Mouse (Mus musculus): Measurements from ENCODE around the gene Nhlrc1. TPM values are rescaled to one million over a fixed set of nuclear protein-coding genes. Genes with fewer than 3 reads are reported as not detected.

Gene Nhlrc1
- polyA plus RNA-seq, 1 experiment: 0.76 TPM

DNA sequence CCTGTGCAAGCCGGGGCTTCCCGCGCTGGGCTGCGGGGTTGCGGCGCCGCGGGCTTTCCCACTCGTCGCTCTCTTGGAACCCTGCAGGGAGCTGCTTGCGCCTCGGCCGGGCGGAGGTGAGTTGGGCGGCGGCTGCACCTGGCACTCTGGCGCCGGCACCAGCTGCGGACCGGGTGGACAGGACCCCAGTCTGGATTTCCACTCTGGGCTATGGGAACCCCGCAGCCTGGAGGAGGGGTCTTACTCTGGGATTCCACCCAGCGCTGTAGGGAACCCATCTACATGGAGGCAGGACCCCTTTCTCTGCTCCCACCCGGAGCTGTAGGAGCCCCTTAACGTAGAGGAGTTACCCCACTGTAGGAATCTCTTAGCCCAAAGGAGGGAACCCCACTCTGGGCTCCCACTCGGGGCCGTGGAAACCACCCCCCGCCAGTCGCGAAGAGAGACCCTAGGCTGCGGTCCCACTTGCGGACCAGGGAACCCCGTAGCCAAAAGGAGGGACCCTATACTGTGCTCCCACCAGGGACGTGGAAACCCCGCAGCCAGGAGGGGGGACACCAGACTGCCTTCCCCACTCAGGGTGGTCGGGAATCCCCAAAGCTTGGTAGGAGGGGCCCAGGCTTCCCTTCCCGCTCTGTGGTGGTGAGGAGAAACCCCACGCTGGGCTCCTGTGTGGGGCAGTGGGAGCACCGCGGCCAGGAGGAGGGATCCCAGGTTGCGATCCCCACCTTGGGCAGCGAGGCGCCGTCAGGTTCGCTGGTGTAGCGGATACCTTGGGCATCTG is 29.4 kb upstream of the Nhlrc1 start:
- no peak for TF ChIP-seq CTCF (IDR thresholded peaks at IDR 0.05; ENCODE audit: borderline replicate concordance, insufficient read depth, low read length)
- TF ChIP-seq POLR2A (IDR thresholded peaks at IDR 0.05; ENCODE audit: low read depth, low read length): no peak
- Histone ChIP-seq H3K4me3 (ENCODE audit: insufficient read depth, low read length) (peak overlapping the region; percentile 81), H3K27ac (ENCODE audit: insufficient read depth, low read length) (no peak overlapping the region), H3K4me1 (ENCODE audit: control insufficient read depth, insufficient read depth, low read length) (no peaks in the 10 kb centered on the region)

- H3K27ac ChIP-seq (ENCODE audit: insufficient read depth, low read length): no peak within 1 kb of the TSS
- TF ChIP-seq CTCF (IDR thresholded peaks at IDR 0.05; ENCODE audit: borderline replicate concordance, insufficient read depth, low read length): no peak
- peak; percentile 94 for TF ChIP-seq POLR2A (IDR thresholded peaks at IDR 0.05; ENCODE audit: low read depth, low read length)
These were observed 28.5 kb upstream of the Nhlrc1 start, which contains the start of gene Kdm1b for GRCm38 (mm10) chr13:47043030-47043680. TSS of gene Kdm1b (plus strand) at chr13:47043499.

DNA sequence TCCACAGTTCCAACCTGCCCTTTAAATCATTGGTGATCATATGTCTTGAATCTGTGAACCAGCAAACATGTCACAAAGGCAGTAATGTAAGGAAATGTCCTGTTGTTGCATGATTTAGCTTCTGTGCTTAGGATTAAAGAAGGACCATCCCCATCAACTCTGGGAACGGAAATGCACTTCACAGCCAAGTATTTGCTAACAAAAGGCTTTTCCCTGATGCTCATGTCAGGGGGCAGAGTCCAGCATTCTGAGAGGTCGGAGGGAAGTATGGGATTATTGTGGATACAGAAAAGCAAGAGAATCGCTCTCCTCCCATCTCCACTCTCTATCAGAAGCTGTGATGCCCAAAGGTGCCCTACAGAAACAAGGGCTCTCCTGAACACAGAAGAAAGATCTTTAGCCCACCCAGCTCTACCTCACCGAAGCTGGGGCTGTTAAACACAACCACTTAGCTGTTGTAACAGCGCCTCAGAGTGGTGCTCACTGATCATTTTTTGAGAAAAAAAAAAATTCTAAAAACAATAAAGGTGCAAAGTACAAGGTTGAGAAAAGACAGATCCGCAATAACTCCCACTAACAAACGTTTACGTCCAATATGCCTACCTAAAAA is 27.5 kb upstream of the Nhlrc1 start:
- H3K4me3 ChIP-seq (ENCODE audit: insufficient read depth, low read length): peak overlapping the region; percentile 71; the same call in 1 of the 2 replicates
- no peaks in the 10 kb centered on the region for H3K4me1 ChIP-seq (ENCODE audit: control insufficient read depth, insufficient read depth, low read length)
- H3K27ac ChIP-seq (ENCODE audit: insufficient read depth, low read length): no peak overlapping the region
- TF ChIP-seq POLR2A (IDR thresholded peaks at IDR 0.05; ENCODE audit: low read depth, low read length) (no peak), CTCF (IDR thresholded peaks at IDR 0.05; ENCODE audit: borderline replicate concordance, insufficient read depth, low read length) (no peak)

More at GRCm38 (mm10) chr13:47043030-47043680, 28.5 kb upstream of the Nhlrc1 start, which contains the start of gene Kdm1b:
- Histone ChIP-seq H3K4me1 (ENCODE audit: control insufficient read depth, insufficient read depth, low read length) (no peaks in the 10 kb centered on the region), H3K4me3 (ENCODE audit: insufficient read depth, low read length) (peak within 1 kb of the TSS; percentile 81)

- Histone ChIP-seq H3K4me3 (ENCODE audit: insufficient read depth, low read length) (no peak overlapping the region), H3K27ac (ENCODE audit: insufficient read depth, low read length) (no peak overlapping the region), H3K4me1 (ENCODE audit: control insufficient read depth, insufficient read depth, low read length) (no peaks in the 10 kb centered on the region)
- TF ChIP-seq POLR2A (IDR thresholded peaks at IDR 0.05; ENCODE audit: low read depth, low read length): no peak
- TF ChIP-seq CTCF (IDR thresholded peaks at IDR 0.05; ENCODE audit: borderline replicate concordance, insufficient read depth, low read length): no peak
These were observed 25.4 kb upstream of the Nhlrc1 start for GRCm38 (mm10) chr13:47040061-47040460.

DNA sequence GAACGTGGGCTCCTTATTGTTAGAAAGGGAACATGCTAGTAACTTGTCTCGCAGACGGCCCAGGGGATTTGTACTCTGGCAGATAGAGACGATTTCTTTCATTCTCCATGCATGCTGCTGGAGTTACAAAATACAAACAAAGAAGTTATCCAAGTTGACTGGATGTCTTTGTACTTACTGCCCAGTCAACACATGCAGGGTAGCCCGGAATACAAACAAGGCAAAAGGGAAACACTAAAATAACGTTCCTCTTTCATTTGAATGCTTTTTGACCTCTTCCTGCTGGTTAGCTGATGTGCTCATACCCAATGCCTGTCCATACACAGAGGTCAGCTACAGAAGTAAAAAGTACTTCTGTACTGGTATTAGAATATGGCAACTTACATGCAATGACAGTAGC is 23.3 kb upstream of the Nhlrc1 start:
- H3K4me3 ChIP-seq (ENCODE audit: insufficient read depth, low read length): no peak overlapping the region
- peaks cover 2% of the 10 kb centered on the region; the same call in 1 of the 2 replicates for H3K4me1 ChIP-seq (ENCODE audit: control insufficient read depth, insufficient read depth, low read length)
- no peak overlapping the region for H3K27ac ChIP-seq (ENCODE audit: insufficient read depth, low read length)
- TF ChIP-seq POLR2A (IDR thresholded peaks at IDR 0.05; ENCODE audit: low read depth, low read length) (no peak), CTCF (IDR thresholded peaks at IDR 0.05; ENCODE audit: borderline replicate concordance, insufficient read depth, low read length) (no peak)

GRCm38 (mm10) chr13:47033602-47034001 is 19.0 kb upstream of the Nhlrc1 start:
- no peak for TF ChIP-seq CTCF (IDR thresholded peaks at IDR 0.05; ENCODE audit: borderline replicate concordance, insufficient read depth, low read length)
- no peak for TF ChIP-seq POLR2A (IDR thresholded peaks at IDR 0.05; ENCODE audit: low read depth, low read length)
- H3K4me3 ChIP-seq (ENCODE audit: insufficient read depth, low read length): no peak overlapping the region
- H3K4me1 ChIP-seq (ENCODE audit: control insufficient read depth, insufficient read depth, low read length): peaks cover 5% of the 10 kb centered on the region; the same call in 1 of the 2 replicates
- H3K27ac ChIP-seq (ENCODE audit: insufficient read depth, low read length): no peak overlapping the region

DNA sequence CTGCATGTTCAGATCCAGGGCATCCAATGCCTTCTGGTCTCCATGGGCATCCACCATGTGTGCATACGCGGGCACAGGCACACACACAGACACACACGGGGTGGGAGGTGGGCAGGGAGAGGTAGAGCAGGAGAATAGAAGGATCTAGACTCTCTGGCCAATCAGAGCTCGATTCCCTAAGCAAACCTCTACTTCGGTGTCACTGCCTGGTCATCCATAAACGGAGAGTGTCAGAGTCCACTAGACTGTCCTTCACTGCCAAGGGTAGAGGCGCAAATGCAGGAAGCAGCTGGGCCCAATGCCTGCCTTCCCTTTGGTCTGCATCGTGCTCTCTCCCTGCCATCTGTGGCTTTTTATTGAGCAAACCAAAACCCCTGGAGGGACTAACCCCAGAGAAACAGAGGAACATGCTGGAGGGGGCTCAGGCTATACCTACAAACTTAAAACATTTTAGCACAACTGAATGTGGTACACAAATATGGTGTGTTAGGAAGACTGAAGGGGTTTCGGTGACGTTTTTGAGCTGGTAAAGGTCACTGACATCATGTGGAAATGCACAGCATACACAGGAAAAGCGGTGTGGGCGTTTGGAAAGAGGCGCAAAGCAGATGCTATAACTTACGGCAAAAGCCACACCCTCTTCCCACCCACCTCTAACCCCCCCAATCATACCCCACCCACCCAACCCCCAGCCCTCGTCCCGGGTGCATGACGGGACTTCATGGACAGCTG is 15.9 kb upstream of the Nhlrc1 start:
- Histone ChIP-seq H3K4me1 (ENCODE audit: control insufficient read depth, insufficient read depth, low read length) (peaks cover 5% of the 10 kb centered on the region; the same call in 1 of the 2 replicates), H3K4me3 (ENCODE audit: insufficient read depth, low read length) (no peak overlapping the region), H3K27ac (ENCODE audit: insufficient read depth, low read length) (no peak overlapping the region)
- TF ChIP-seq POLR2A (IDR thresholded peaks at IDR 0.05; ENCODE audit: low read depth, low read length) (no peak), CTCF (IDR thresholded peaks at IDR 0.05; ENCODE audit: borderline replicate concordance, insufficient read depth, low read length) (no peak)

DNA sequence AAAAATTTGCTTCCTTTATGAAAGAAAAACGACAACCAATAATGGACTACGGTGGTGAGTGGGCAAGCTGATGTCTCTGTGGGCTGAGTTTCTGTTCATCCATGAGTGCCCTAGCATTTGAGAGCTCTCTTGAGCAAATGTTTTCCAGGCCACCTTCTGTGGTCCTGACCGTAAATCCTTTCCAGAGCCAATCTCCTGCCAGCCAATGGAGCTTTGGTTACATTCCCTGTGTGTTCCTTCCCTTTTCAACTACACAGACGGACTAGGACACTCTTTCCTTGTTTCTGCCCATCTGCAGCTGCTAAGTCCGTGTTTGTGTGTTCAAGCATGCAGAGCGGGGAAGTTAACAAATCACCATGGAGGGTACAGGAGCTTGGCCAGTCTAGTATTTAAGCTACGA is 6.1 kb upstream of the Nhlrc1 start:
- H3K27ac ChIP-seq (ENCODE audit: insufficient read depth, low read length): no peak overlapping the region

DNA sequence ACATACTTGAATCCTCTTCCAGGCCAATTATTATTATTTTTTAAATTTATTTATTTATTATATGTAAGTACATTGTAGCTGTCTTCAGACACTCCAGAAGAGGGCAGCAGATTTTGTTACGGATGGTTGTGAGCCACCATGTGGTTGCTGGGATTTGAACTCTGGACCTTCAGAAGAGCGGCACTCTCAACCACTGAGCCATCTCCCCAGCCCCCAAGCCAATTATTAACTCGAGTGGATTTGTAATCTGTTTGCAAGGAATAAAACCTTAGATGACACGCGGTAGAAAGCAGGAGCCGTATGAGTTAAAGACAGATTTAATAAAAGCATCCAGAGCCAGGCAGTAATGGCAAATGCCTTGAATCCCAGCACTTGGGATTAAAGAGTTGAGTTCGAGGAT is 5.1 kb upstream of the Nhlrc1 start:
- H3K4me3 ChIP-seq (ENCODE audit: insufficient read depth, low read length): no peak overlapping the region
- TF ChIP-seq POLR2A (IDR thresholded peaks at IDR 0.05; ENCODE audit: low read depth, low read length) (no peak), CTCF (IDR thresholded peaks at IDR 0.05; ENCODE audit: borderline replicate concordance, insufficient read depth, low read length) (no peak)
- no peak overlapping the region for H3K27ac ChIP-seq (ENCODE audit: insufficient read depth, low read length)
- H3K4me1 ChIP-seq (ENCODE audit: control insufficient read depth, insufficient read depth, low read length): no peaks in the 10 kb centered on the region

More for the DNA sequence above, 6.1 kb upstream of the Nhlrc1 start:
- H3K4me1 ChIP-seq (ENCODE audit: control insufficient read depth, insufficient read depth, low read length): no peaks in the 10 kb centered on the region
- no peak overlapping the region for H3K4me3 ChIP-seq (ENCODE audit: insufficient read depth, low read length)
- TF ChIP-seq POLR2A (IDR thresholded peaks at IDR 0.05; ENCODE audit: low read depth, low read length): no peak
